Mouse (Mus musculus) limb, embryonic 13.5 days (tissue): ENCODE data around the gene Polm. TPM values are rescaled to one million over a fixed set of nuclear protein-coding genes. Genes with fewer than 3 reads are reported as not detected.

Experiments
- ATAC-seq: fragments of 200-750 bp; cut with Nextera tagmentation; 2 replicates; pipeline ENCODE4 v1.8.0; 2017; ENCODE audit warnings: low read depth, moderate number of reproducible peaks, moderate TSS enrichment; ENCODE audit not compliant: low FRiP score
- H3K27ac ChIP-seq: fragments of 300-500 bp; sonication (generic); 2 replicates; pipeline ENCODE4 v1.5.1; 2015; ENCODE audit warnings: inconsistent platforms, mild to moderate bottlenecking, moderate library complexity
- H3K27me3 ChIP-seq: fragments of 300-500 bp; sonication (generic); 2 replicates; pipeline ENCODE4 v1.6.1; 2015; ENCODE audit warnings: mild to moderate bottlenecking, inconsistent platforms
- H3K36me3 ChIP-seq: fragments of 300-500 bp; sonication (generic); 2 replicates; pipeline ENCODE4 v1.6.1; 2015; ENCODE audit warnings: inconsistent platforms, mild to moderate bottlenecking, moderate library complexity
- H3K4me1 ChIP-seq: fragments of 300-500 bp; sonication (generic); 2 replicates; pipeline ENCODE4 v1.6.1; 2015; ENCODE audit warnings: inconsistent platforms
- H3K4me2 ChIP-seq: fragments of 300-500 bp; sonication (generic); replicated peaks from 2 replicates; pipeline ENCODE4 v1.6.1; 2015; ENCODE audit warnings: inconsistent platforms, mild to moderate bottlenecking, moderate library complexity
- H3K4me3 ChIP-seq: fragments of 300-500 bp; sonication (generic); 2 replicates; pipeline ENCODE4 v1.5.1; 2015; ENCODE audit warnings: moderate library complexity, mild to moderate bottlenecking, inconsistent platforms
- H3K9ac ChIP-seq: fragments of 300-500 bp; sonication (generic); 2 replicates; pipeline ENCODE4 v1.6.1; 2015; ENCODE audit warnings: mild to moderate bottlenecking, inconsistent platforms
- H3K9me3 ChIP-seq: fragments of 300-500 bp; sonication (generic); 2 replicates; pipeline ENCODE4 v1.6.1; 2016; ENCODE audit warnings: inconsistent platforms
- WGBS: fragments of 180-500 bp; shearing (Covaris S2); methylation state at CpG from one replicate; pipeline ENCODE4 v1.1.7; 2015; 5-methylcytosine and 5-hydroxymethylcytosine counted together
- polyA plus RNA-seq: library from polyadenylated mRNA; unstranded; fragments of >200 nt; fragmentation: Nextera tagmentation; extraction: Ambion mirVana; gene quantifications from 2 replicates; pipeline ENCODE4 v1.2.1, GENCODE M21; 2015

Polm gene
- polyA plus RNA-seq, 1 experiment from 2014 or later = 10.5 TPM

GRCm38 (mm10) chr11:5801511-5801910 is 36.3 kb downstream of the Polm start:
- Histone ChIP-seq H3K9me3 (no peaks in the 10 kb centered on the region), H3K36me3 (peaks cover 50% of the 10 kb centered on the region), H3K4me2 (0 out of 2 replicates have a peak overlapping the region, but pooled peaks have one; percentile 7), H3K27me3 (no peaks in the 10 kb centered on the region), H3K4me1 (peaks cover 29% of the 10 kb centered on the region), H3K4me3 (no peak overlapping the region), H3K27ac (no peak overlapping the region), H3K9ac (0 out of 2 replicates have a peak overlapping the region, but pooled peaks have one; percentile 6)
- ATAC-seq = no peak
- 94% methylated on average over 16 of the region's 16 CpGs for WGBS

GRCm38 (mm10) chr11:5799621-5800490 is 38.0 kb downstream of the Polm start:
- no peak overlapping the region for H3K4me3 ChIP-seq
- H3K27ac ChIP-seq = no peak overlapping the region
- peaks cover 66% of the 10 kb centered on the region for H3K36me3 ChIP-seq
- no peak for ATAC-seq
- 85% methylated on average over 17 of the region's 17 CpGs for WGBS
- H3K4me1 ChIP-seq = peaks cover 29% of the 10 kb centered on the region
- H3K9ac ChIP-seq = no peak overlapping the region
- H3K9me3 ChIP-seq = no peaks in the 10 kb centered on the region
- H3K4me2 ChIP-seq = no peak overlapping the region
- no peaks in the 10 kb centered on the region for H3K27me3 ChIP-seq

GRCm38 (mm10) chr11:5797928-5798327 is 39.9 kb downstream of the Polm start:
- ATAC-seq = no peak
- Histone ChIP-seq H3K4me3 (no peak overlapping the region), H3K4me1 (peaks cover 14% of the 10 kb centered on the region), H3K27me3 (no peaks in the 10 kb centered on the region), H3K36me3 (peaks cover 83% of the 10 kb centered on the region), H3K9ac (no peak overlapping the region), H3K27ac (no peak overlapping the region), H3K4me2 (no peak overlapping the region), H3K9me3 (no peaks in the 10 kb centered on the region)
- WGBS = 86% methylated on average over 5 of the region's 5 CpGs

GRCm38 (mm10) chr11:5797371-5797770 is 40.4 kb downstream of the Polm start:
- H3K27ac ChIP-seq = no peak overlapping the region
- no peaks in the 10 kb centered on the region for H3K9me3 ChIP-seq
- H3K4me1 ChIP-seq = peaks cover 9% of the 10 kb centered on the region
- H3K4me3 ChIP-seq = no peak overlapping the region
- H3K4me2 ChIP-seq = no peak overlapping the region
- peaks cover 89% of the 10 kb centered on the region for H3K36me3 ChIP-seq
- 80% methylated on average over 11 of the region's 11 CpGs for WGBS
- no peak for ATAC-seq
- H3K27me3 ChIP-seq = no peaks in the 10 kb centered on the region
- no peak overlapping the region for H3K9ac ChIP-seq

- Histone ChIP-seq H3K9ac (no peak overlapping the region), H3K4me3 (no peak overlapping the region), H3K27me3 (no peaks in the 10 kb centered on the region), H3K36me3 (peaks cover 93% of the 10 kb centered on the region), H3K9me3 (no peaks in the 10 kb centered on the region), H3K4me2 (no peak overlapping the region), H3K27ac (no peak overlapping the region), H3K4me1 (peaks cover 4% of the 10 kb centered on the region)
- ATAC-seq = no peak
- 91% methylated on average over 15 of the region's 15 CpGs for WGBS
These were observed 40.9 kb downstream of the Polm start for GRCm38 (mm10) chr11:5796939-5797338.

- Histone ChIP-seq H3K9me3 (no peaks in the 10 kb centered on the region), H3K4me3 (no peak overlapping the region), H3K4me1 (no peaks in the 10 kb centered on the region), H3K36me3 (peaks cover 89% of the 10 kb centered on the region), H3K9ac (no peak overlapping the region), H3K27me3 (no peaks in the 10 kb centered on the region), H3K4me2 (no peak overlapping the region), H3K27ac (no peak overlapping the region)
- 91% methylated on average over 7 of the region's 7 CpGs for WGBS
- no peak for ATAC-seq
These were observed 42.1 kb downstream of the Polm start for GRCm38 (mm10) chr11:5795706-5796105.

GRCm38 (mm10) chr11:5795290-5795689 is 42.5 kb downstream of the Polm start:
- no peak for ATAC-seq
- Histone ChIP-seq H3K9ac (no peak overlapping the region), H3K4me1 (no peaks in the 10 kb centered on the region), H3K9me3 (no peaks in the 10 kb centered on the region), H3K27me3 (no peaks in the 10 kb centered on the region), H3K4me2 (no peak overlapping the region), H3K36me3 (peaks cover 85% of the 10 kb centered on the region), H3K4me3 (no peak overlapping the region), H3K27ac (no peak overlapping the region)
- 88% methylated on average over 9 of the region's 9 CpGs for WGBS

GRCm38 (mm10) chr11:5790431-5790830 is 47.4 kb downstream of the Polm start:
- Histone ChIP-seq H3K27me3 (no peaks in the 10 kb centered on the region), H3K36me3 (peaks cover 38% of the 10 kb centered on the region), H3K4me2 (no peak overlapping the region), H3K9me3 (no peaks in the 10 kb centered on the region), H3K9ac (no peak overlapping the region; the same call in 1 of the 2 replicates), H3K4me3 (no peak overlapping the region), H3K27ac (no peak overlapping the region), H3K4me1 (peaks cover 24% of the 10 kb centered on the region)
- 97% methylated on average over 1 of the region's 1 CpGs for WGBS
- ATAC-seq = no peak

- no peak overlapping the region for H3K27ac ChIP-seq
These were observed 48.0 kb downstream of the Polm start for GRCm38 (mm10) chr11:5789754-5790333.

GRCm38 (mm10) chr11:5789071-5789753 is 48.6 kb downstream of the Polm start:
- H3K4me2 ChIP-seq = peak overlapping the region; percentile 90
- H3K27me3 ChIP-seq = no peaks in the 10 kb centered on the region
- peaks cover 25% of the 10 kb centered on the region for H3K36me3 ChIP-seq
- peak overlapping the region; percentile 78 for H3K4me3 ChIP-seq
- no peak for ATAC-seq
- peaks cover 24% of the 10 kb centered on the region for H3K4me1 ChIP-seq
- H3K27ac ChIP-seq = peak overlapping the region; percentile 86
- WGBS = 74% methylated on average over 6 of the region's 6 CpGs
- H3K9ac ChIP-seq = peak overlapping the region; percentile 85
- H3K9me3 ChIP-seq = no peaks in the 10 kb centered on the region

More at GRCm38 (mm10) chr11:5789754-5790333, 48.0 kb downstream of the Polm start:
- Histone ChIP-seq H3K9ac (peak overlapping the region; percentile 85; the same call in 1 of the 2 replicates), H3K9me3 (no peaks in the 10 kb centered on the region), H3K4me3 (peak overlapping the region; percentile 78; the same call in 1 of the 2 replicates), H3K27me3 (no peaks in the 10 kb centered on the region), H3K4me1 (peaks cover 24% of the 10 kb centered on the region), H3K36me3 (peaks cover 32% of the 10 kb centered on the region), H3K4me2 (peak overlapping the region; percentile 90)
- 81% methylated on average over 3 of the region's 3 CpGs for WGBS
- ATAC-seq = no peak

GRCm38 (mm10) chr11:5788056-5789014 is 49.5 kb downstream of the Polm start, which contains the start of gene Dbnl:
Dbnl (plus strand) TSS chr11:5788488.
- peak within 1 kb of the TSS; percentile 86 for H3K27ac ChIP-seq
- no peaks in the 10 kb centered on the region for H3K9me3 ChIP-seq
- H3K4me1 ChIP-seq = peaks cover 24% of the 10 kb centered on the region
- ATAC-seq = peak; percentile 97
- no peaks in the 10 kb centered on the region for H3K27me3 ChIP-seq
- peak within 1 kb of the TSS; percentile 85 for H3K9ac ChIP-seq
- peaks cover 17% of the 10 kb centered on the region for H3K36me3 ChIP-seq
- peak within 1 kb of the TSS; percentile 78 for H3K4me3 ChIP-seq
- WGBS = under 1% methylated on average over 74 of the region's 74 CpGs
- H3K4me2 ChIP-seq = peak within 1 kb of the TSS; percentile 90
